Mouse (Mus musculus): Measurements from ENCODE around the gene Tbcd. TPM values are rescaled to one million over a fixed set of nuclear protein-coding genes. Genes with fewer than 3 reads are reported as not detected.

Gene Tbcd
- polyA plus RNA-seq, 1 experiment from 2014 or later, result 35.1 TPM

DNA sequence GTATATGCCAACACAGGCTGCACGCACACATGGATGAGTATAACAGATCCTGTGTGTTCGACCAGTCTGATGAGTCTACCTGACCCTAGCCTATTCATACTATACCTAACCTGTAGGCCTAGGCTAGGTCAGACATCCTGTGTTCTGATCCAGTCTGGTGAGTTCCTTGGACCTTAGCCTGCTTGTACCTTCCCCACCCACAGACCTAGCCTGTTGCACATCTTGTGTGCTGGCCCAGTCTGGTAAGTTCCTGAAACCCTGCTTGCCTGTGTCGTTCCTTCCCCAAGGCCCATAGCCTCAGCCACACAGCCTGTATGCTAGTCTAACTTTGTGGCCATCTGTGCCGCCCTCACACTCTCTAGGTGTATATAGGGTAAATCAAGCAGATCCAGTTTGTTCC lies 112.5 kb downstream of the Tbcd start:
- Histone ChIP-seq H3K9me3 (ENCODE audit: control insufficient read depth, low read length) (no peaks in the 10 kb centered on the region), H3K27me3 (ENCODE audit: control insufficient read depth, insufficient read depth, low read length) (no peaks in the 10 kb centered on the region), H3K36me3 (ENCODE audit: control insufficient read depth, insufficient read depth, low read length) (no peaks in the 10 kb centered on the region; the same call in 1 of the 2 replicates), H3K9ac (ENCODE audit: low read depth, low read length) (no peak overlapping the region), H3K27ac (ENCODE audit: low read depth, low read length) (no peak overlapping the region), H3K4me2 (replicated peaks; ENCODE audit: low read depth, low read length) (no peak overlapping the region), H3K4me1 (ENCODE audit: control insufficient read depth, insufficient read depth, low read length) (no peaks in the 10 kb centered on the region), H3K4me3 (ENCODE audit: low read length) (no peak overlapping the region)
- 97% methylated on average over 4 of the region's 4 CpGs for WGBS
- no peak for ATAC-seq (ENCODE audit: low FRiP score, low TSS enrichment)

DNA sequence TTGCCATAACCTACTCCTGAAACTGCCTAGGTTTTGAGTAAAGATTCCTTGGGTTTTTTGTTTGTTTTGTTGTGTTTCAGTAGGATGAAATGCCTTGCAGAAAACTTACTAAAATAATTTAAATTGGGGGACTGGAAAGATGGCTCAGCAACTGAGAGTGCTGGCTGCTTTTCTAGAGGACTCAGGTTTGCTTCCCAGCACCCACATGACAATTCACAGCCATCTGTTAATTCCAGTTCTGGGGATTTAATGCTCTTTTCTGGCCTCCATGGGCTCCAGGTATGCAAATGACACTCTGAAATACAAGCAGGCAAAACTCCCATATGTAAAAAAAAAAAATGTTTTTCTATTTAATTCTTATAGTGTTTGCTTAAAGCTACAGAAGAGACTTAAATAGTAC lies 130.1 kb downstream of the Tbcd start:
- H3K4me2 ChIP-seq (replicated peaks; ENCODE audit: low read depth, low read length), result no peak overlapping the region
- peaks cover 9% of the 10 kb centered on the region; the same call in 1 of the 2 replicates for H3K36me3 ChIP-seq (ENCODE audit: control insufficient read depth, insufficient read depth, low read length)
- no peaks in the 10 kb centered on the region for H3K27me3 ChIP-seq (ENCODE audit: control insufficient read depth, insufficient read depth, low read length)
- no peaks in the 10 kb centered on the region for H3K9me3 ChIP-seq (ENCODE audit: control insufficient read depth, low read length)
- no peak overlapping the region for H3K27ac ChIP-seq (ENCODE audit: low read depth, low read length)
- no peak overlapping the region for H3K9ac ChIP-seq (ENCODE audit: low read depth, low read length)
- no peak for ATAC-seq (ENCODE audit: low FRiP score, low TSS enrichment)
- H3K4me1 ChIP-seq (ENCODE audit: control insufficient read depth, insufficient read depth, low read length), result no peaks in the 10 kb centered on the region
- H3K4me3 ChIP-seq (ENCODE audit: low read length), result no peak overlapping the region

DNA sequence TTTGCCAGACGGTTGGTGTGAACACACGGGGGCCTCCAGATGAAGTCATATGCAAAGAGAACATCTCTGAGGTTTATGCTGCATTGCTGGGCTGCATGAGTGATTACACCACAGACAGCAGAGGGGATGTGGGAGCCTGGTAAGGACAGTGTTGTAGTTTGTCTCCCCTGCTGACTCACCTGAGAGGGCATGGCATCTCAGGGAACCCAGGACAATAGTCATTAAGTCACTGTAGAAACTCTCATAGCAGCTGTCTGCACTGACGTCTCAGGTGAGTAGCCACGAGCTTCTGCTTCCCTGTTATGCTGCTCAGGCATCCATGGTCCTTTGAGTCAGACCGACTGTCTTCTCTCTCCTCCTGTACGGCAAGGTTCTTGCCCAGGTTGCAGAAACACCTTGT lies 145.5 kb downstream of the Tbcd start:
- ATAC-seq (ENCODE audit: low FRiP score, low TSS enrichment), result no peak
- Histone ChIP-seq H3K36me3 (ENCODE audit: control insufficient read depth, insufficient read depth, low read length) (peaks cover 13% of the 10 kb centered on the region; the same call in 1 of the 2 replicates), H3K9ac (ENCODE audit: low read depth, low read length) (no peak overlapping the region), H3K4me3 (ENCODE audit: low read length) (no peak overlapping the region), H3K4me2 (replicated peaks; ENCODE audit: low read depth, low read length) (no peak overlapping the region), H3K27me3 (ENCODE audit: control insufficient read depth, insufficient read depth, low read length) (no peaks in the 10 kb centered on the region), H3K9me3 (ENCODE audit: control insufficient read depth, low read length) (no peaks in the 10 kb centered on the region), H3K4me1 (ENCODE audit: control insufficient read depth, insufficient read depth, low read length) (no peaks in the 10 kb centered on the region), H3K27ac (ENCODE audit: low read depth, low read length) (no peak overlapping the region)
- 89% methylated on average over 6 of the region's 6 CpGs for WGBS

DNA sequence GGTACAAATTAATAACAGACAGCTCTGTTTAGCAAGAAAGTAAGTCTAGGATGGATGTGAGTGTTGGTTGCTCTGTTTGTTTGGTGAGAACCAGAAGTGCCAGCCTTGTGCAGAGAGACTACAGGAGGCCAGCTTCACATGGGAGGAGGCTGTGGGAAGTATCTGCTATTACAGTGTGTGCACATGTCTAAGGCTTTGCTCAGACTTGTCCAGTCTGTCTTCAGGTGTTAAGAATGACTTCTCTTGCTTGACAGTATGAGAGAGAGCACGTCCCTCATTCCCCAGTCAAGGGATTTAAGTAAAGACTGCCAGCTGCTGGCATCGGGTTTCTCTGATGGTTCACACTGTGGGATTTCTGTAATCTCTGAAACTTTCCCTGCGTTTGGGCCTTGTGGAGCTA lies 149.7 kb downstream of the Tbcd start:
- Histone ChIP-seq H3K4me2 (replicated peaks; ENCODE audit: low read depth, low read length) (no peak overlapping the region), H3K27me3 (ENCODE audit: control insufficient read depth, insufficient read depth, low read length) (no peaks in the 10 kb centered on the region), H3K4me3 (ENCODE audit: low read length) (no peak overlapping the region), H3K9me3 (ENCODE audit: control insufficient read depth, low read length) (no peaks in the 10 kb centered on the region), H3K9ac (ENCODE audit: low read depth, low read length) (no peak overlapping the region), H3K36me3 (ENCODE audit: control insufficient read depth, insufficient read depth, low read length) (peaks cover 19% of the 10 kb centered on the region; the same call in 1 of the 2 replicates), H3K4me1 (ENCODE audit: control insufficient read depth, insufficient read depth, low read length) (no peaks in the 10 kb centered on the region), H3K27ac (ENCODE audit: low read depth, low read length) (no peak overlapping the region)
- WGBS, result 69% methylated on average over 3 of the region's 3 CpGs
- no peak for ATAC-seq (ENCODE audit: low FRiP score, low TSS enrichment)

DNA sequence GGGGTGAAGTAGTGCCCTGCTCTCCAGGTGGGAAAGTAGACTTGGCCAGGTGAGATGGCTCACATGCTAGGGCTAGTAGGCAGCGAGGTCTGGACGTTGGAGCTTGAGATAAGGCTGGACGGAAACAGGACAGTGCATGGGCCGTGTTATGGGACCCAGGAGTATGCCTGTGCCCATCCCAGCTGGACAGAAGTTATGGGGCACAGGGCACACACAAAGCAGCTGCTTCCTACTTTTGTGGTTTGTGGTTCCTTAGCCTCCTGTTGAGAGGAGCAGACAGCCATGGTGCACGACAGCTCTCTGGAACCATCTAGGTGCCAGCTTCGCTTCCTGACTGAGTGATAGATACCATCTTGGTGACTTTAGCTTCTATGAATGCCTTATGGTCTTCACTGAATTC lies 153.9 kb downstream of the Tbcd start:
- Histone ChIP-seq H3K9me3 (ENCODE audit: control insufficient read depth, low read length) (no peaks in the 10 kb centered on the region), H3K27me3 (ENCODE audit: control insufficient read depth, insufficient read depth, low read length) (no peaks in the 10 kb centered on the region), H3K4me1 (ENCODE audit: control insufficient read depth, insufficient read depth, low read length) (no peaks in the 10 kb centered on the region), H3K4me3 (ENCODE audit: low read length) (no peak overlapping the region), H3K9ac (ENCODE audit: low read depth, low read length) (no peak overlapping the region), H3K36me3 (ENCODE audit: control insufficient read depth, insufficient read depth, low read length) (peaks cover 24% of the 10 kb centered on the region; the same call in 1 of the 2 replicates), H3K4me2 (replicated peaks; ENCODE audit: low read depth, low read length) (no peak overlapping the region), H3K27ac (ENCODE audit: low read depth, low read length) (no peak overlapping the region)
- ATAC-seq (ENCODE audit: low FRiP score, low TSS enrichment), result no peak
- 94% methylated on average over 6 of the region's 6 CpGs for WGBS

DNA sequence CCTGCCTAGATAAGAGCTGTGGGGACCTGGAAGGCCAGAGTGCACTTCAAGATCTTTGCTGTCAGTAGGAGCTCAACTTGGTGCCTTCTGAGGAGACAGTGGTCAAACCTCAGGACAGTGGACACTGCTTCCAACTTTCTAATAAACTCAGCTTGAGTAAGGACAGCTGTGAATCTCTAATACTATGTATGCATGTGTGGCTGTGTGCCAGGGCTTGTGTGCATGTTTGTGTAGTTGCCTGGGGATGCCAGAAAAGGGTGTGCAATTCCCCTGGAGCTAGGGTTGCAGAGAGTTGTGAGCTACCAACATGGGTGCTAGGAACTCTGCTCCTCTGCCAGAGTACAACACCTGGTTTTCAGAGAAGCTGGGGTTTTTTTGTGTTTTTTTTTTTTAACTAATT lies 159.2 kb downstream of the Tbcd start:
- Histone ChIP-seq H3K36me3 (ENCODE audit: control insufficient read depth, insufficient read depth, low read length) (peaks cover 13% of the 10 kb centered on the region; the same call in 1 of the 2 replicates), H3K4me2 (replicated peaks; ENCODE audit: low read depth, low read length) (no peak overlapping the region), H3K4me1 (ENCODE audit: control insufficient read depth, insufficient read depth, low read length) (no peaks in the 10 kb centered on the region), H3K9ac (ENCODE audit: low read depth, low read length) (no peak overlapping the region), H3K27me3 (ENCODE audit: control insufficient read depth, insufficient read depth, low read length) (no peaks in the 10 kb centered on the region), H3K9me3 (ENCODE audit: control insufficient read depth, low read length) (no peaks in the 10 kb centered on the region), H3K27ac (ENCODE audit: low read depth, low read length) (no peak overlapping the region), H3K4me3 (ENCODE audit: low read length) (no peak overlapping the region)
- no peak for ATAC-seq (ENCODE audit: low FRiP score, low TSS enrichment)

DNA sequence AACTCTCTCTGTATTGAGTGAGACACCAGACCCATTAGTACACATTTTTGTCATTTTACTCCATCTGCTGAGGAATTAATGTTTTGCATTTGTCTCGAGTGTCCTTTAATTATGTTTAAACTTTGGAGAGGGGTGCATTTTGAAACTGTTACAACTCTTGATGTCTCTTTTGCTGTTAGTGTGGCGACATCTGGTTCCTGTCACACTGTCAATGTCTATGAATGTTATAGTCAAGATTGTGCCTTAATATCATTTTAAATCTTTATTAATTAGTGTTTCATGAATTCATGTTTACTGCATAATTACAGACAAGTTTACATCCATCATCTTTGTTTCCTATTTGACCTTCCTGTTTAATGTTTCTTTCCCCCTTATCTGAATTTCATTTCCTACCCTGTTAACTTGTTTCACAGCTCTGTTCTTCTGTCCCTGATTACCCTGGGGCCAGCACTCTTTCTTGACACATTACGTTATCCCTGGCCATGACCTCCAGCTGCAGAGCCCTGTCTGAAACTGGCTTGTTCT lies 164.3 kb downstream of the Tbcd start:
- peaks cover 18% of the 10 kb centered on the region for H3K36me3 ChIP-seq (ENCODE audit: control insufficient read depth, insufficient read depth, low read length)
- H3K4me2 ChIP-seq (replicated peaks; ENCODE audit: low read depth, low read length), result no peak overlapping the region
- no peaks in the 10 kb centered on the region for H3K4me1 ChIP-seq (ENCODE audit: control insufficient read depth, insufficient read depth, low read length)
- WGBS, result 78% methylated on average over 3 of the region's 3 CpGs
- H3K27ac ChIP-seq (ENCODE audit: low read depth, low read length), result no peak overlapping the region
- no peak overlapping the region for H3K9ac ChIP-seq (ENCODE audit: low read depth, low read length)
- H3K27me3 ChIP-seq (ENCODE audit: control insufficient read depth, insufficient read depth, low read length), result no peaks in the 10 kb centered on the region
- H3K4me3 ChIP-seq (ENCODE audit: low read length), result no peak overlapping the region
- ATAC-seq (ENCODE audit: low FRiP score, low TSS enrichment), result no peak
- no peaks in the 10 kb centered on the region for H3K9me3 ChIP-seq (ENCODE audit: control insufficient read depth, low read length)

DNA sequence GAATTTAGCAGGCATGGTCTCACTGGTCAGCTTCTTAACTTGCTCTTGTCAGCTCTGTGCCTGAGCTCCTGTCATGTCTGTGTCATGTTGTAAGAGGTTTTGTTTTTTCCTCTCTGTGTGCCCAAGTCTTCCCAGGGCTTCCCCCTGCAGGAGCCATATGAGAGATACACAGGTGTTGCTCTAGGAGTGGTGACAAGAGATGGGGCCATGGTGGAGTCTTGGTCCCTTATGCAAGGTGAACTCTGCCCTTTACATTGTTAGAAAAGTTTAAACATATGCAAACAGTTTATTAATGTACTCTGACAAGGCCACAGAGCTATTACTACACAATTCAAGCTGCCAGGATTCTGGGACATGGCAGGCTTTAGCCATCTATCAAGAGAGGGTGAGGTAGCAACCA lies 164.8 kb downstream of the Tbcd start:
- Histone ChIP-seq H3K4me3 (ENCODE audit: low read length) (no peak overlapping the region), H3K27me3 (ENCODE audit: control insufficient read depth, insufficient read depth, low read length) (no peaks in the 10 kb centered on the region), H3K27ac (ENCODE audit: low read depth, low read length) (no peak overlapping the region), H3K4me1 (ENCODE audit: control insufficient read depth, insufficient read depth, low read length) (no peaks in the 10 kb centered on the region), H3K9me3 (ENCODE audit: control insufficient read depth, low read length) (no peaks in the 10 kb centered on the region), H3K36me3 (ENCODE audit: control insufficient read depth, insufficient read depth, low read length) (peaks cover 18% of the 10 kb centered on the region), H3K9ac (ENCODE audit: low read depth, low read length) (no peak overlapping the region), H3K4me2 (replicated peaks; ENCODE audit: low read depth, low read length) (no peak overlapping the region)
- ATAC-seq (ENCODE audit: low FRiP score, low TSS enrichment), result no peak

DNA sequence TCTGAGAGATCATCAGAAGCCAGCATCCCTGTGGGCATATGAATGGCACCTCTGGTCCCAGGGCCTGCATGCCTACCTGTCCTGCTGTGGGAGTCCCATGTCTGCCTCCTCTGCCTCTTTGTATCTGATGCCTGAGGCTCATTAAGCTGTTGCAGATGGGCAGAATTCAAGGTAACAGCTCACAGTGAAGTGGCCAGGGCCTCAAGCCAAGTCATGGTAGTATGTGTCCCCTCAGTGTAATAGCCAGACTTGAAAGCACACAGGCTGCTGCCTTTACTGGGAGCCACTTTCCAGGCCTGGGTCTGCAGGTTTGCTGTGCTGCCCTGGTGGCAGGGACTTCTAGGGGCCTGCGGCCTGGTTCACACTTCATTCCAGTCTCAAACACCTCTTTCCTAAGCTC lies 165.6 kb downstream of the Tbcd start:
- H3K4me3 ChIP-seq (ENCODE audit: low read length), result no peak overlapping the region
- 95% methylated on average over 1 of the region's 1 CpGs for WGBS

More for the DNA sequence above, 165.6 kb downstream of the Tbcd start:
- Histone ChIP-seq H3K4me1 (ENCODE audit: control insufficient read depth, insufficient read depth, low read length) (no peaks in the 10 kb centered on the region), H3K9ac (ENCODE audit: low read depth, low read length) (no peak overlapping the region; the same call in 1 of the 2 replicates), H3K36me3 (ENCODE audit: control insufficient read depth, insufficient read depth, low read length) (peaks cover 26% of the 10 kb centered on the region), H3K4me2 (replicated peaks; ENCODE audit: low read depth, low read length) (no peak overlapping the region), H3K27me3 (ENCODE audit: control insufficient read depth, insufficient read depth, low read length) (no peaks in the 10 kb centered on the region), H3K9me3 (ENCODE audit: control insufficient read depth, low read length) (no peaks in the 10 kb centered on the region), H3K27ac (ENCODE audit: low read depth, low read length) (no peak overlapping the region)
- ATAC-seq (ENCODE audit: low FRiP score, low TSS enrichment), result no peak

All from kidney, embryonic 14.5 days (tissue).